Mouse (Mus musculus) embryonic fibroblast, embryonic 13.5 days (primary cell): ENCODE results near the gene Pard3b.

ENCODE experiments used
- CTCF ChIP-seq: IDR thresholded peaks from 2 replicates; pipeline ENCODE4 v1.5.1; 2011; ENCODE audit warnings: mild to moderate bottlenecking, control low read depth, low read length, moderate library complexity, borderline replicate concordance; ENCODE audit not compliant: insufficient read depth
- POLR2A ChIP-seq: IDR thresholded peaks from 2 replicates; pipeline ENCODE4 v1.6.1; 2011; ENCODE audit warnings: low read depth, mild to moderate bottlenecking, control low read depth, low read length, moderate library complexity

DNA sequence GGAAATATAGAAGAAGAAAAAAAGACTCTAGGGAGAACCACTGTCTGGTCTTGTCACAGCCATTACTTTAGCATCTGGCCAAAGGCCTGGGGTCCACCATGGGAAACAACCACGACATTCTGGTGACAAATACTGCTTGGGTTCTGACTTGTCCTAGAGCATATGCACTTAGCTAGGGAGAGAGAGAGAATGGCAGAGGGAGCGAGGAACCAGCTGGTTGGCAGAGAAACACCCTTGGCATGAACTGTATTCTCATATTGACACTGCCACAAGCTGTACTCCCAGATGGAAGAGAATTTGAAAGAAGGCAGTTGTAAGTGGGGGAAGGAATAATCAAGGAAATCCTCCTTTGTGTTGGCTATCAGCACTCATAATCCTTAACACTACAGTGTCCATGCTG lies 577.2 kb downstream of the Pard3b start:
- TF ChIP-seq CTCF (no peak), POLR2A (no peak)
